Mouse (Mus musculus): ENCODE measurements at regions not wholly inside any gene's neighbourhood (a gene's known extent, or its start where the extent isn't known, plus 50 kb on each side); places are given as distances from the start of the nearest gene placed in this dataset.

DNA sequence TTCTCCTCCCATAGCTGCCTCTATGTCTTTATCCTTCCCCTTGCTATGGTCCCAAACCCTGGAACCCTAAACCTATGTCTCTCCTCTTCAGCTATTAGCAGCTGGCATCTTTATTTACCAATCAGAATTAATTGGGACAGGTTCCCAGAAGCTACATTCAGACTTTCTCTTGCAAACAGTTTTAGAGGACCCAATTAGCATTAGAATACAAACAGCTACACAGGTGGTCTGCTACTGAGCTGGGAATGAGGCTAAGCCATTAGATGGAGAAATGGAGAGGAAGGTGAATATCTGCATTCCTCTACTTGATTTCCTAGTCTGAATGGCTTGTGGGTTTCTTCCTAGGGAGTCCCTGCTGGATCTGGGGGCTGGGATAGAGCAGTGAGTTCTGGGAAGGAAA is 611.9 kb downstream of the A830018L16Rik start:
- DNase-seq (ENCODE audit: low read depth, low spot score): peak; percentile 91

- no peak for DNase-seq (ENCODE audit: low read depth, low spot score)
Measured at GRCm38 (mm10) chr1:12027442-12027841, 613.5 kb downstream of the A830018L16Rik start.

DNA sequence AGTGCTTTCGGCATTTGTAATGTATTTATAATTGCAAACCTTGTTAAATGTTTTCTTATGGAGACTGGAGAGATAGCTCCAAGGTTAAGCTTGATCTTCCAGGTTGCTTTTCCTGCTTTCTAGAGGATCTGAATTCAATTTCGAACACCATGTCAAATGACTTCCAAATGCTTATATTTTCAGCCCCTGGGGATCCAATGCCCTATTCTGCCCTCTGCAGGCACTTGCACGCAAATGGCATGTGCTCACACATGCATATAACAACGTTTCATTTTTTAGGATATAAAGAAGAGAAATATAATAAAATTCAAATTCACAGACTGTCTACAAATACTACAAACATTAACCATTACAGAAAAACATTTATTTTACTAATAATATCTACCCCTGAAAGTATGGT is 614.2 kb downstream of the A830018L16Rik start:
- no peak for DNase-seq (ENCODE audit: low read depth, low spot score)

GRCm38 (mm10) chr1:12051931-12052482 is 638.1 kb downstream of the A830018L16Rik start:
- DNase-seq (ENCODE audit: low read depth, low spot score): no peak

GRCm38 (mm10) chr1:12055865-12056560 is 642.1 kb downstream of the A830018L16Rik start:
- DNase-seq (ENCODE audit: low read depth, low spot score): peak; percentile 15

GRCm38 (mm10) chr1:12065016-12065513 is 651.2 kb downstream of the A830018L16Rik start:
- DNase-seq (ENCODE audit: low read depth, low spot score): no peak

- DNase-seq (ENCODE audit: low read depth, low spot score): no peak
Measured at GRCm38 (mm10) chr1:12092564-12093504, 678.9 kb downstream of the A830018L16Rik start.

DNA sequence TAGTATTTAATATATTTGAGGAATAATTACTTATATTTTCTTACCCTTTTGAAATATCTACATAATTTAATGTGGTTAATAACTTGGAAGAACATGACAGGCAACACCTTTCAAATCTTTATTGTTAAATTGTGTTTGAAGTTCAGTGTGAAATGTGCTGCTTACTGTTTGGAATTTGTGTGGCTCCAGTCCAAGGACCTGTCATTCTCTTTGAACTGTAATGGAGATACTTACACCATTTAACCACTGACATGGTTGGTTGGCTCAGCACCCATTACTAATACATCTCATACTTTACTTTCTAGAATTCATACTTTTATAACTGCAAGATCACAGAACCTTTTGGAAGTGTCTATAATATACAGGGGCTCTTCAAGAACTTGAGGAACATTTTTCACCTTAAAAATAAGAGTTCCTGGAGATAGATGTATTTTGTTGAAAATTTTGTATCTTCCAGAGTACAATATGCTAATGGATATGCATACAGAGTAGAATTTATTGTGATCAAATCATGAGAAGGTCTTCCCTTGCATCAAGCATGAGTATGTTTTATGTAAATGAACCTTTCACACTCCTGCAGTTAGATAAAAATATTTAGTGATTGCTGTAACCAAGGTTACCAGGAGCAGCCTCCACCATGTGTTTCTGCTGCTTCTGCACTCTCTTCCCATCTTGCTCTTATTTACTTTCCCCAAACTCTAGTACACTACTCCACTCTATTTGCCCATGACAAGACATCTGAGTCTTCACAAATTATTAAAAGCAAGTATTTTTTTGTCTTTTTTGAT is 701.3 kb downstream of the A830018L16Rik start:
- DNase-seq (ENCODE audit: low read depth, low spot score): no peak

- DNase-seq (ENCODE audit: low read depth, low spot score): no peak
Measured at GRCm38 (mm10) chr1:12117083-12117482, 703.2 kb downstream of the A830018L16Rik start.

DNA sequence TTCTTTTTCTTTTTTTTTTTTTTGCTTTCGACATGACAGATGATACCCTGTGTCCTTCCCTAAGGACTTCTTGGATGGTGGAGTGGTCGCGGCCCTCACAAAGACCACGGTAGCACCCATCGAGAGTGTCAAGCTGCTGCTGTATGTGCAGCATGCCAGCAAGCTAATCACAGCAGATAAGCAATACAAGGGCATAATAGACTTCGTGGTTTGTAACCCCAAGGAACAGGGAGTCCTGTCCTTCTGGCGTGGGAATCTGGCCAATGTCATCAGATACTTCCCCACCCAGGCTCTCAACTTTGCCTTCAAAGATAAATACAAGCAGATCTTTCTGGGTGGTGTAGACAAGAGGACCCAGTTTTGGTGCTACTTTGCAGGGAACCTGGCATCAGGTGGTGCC is 707.0 kb downstream of the A830018L16Rik start:
- no peak for DNase-seq (ENCODE audit: low read depth, low spot score)

- peak; percentile 81 for DNase-seq (ENCODE audit: low read depth, low spot score)
Measured at GRCm38 (mm10) chr1:12126611-12127010, 712.7 kb downstream of the A830018L16Rik start.

DNA sequence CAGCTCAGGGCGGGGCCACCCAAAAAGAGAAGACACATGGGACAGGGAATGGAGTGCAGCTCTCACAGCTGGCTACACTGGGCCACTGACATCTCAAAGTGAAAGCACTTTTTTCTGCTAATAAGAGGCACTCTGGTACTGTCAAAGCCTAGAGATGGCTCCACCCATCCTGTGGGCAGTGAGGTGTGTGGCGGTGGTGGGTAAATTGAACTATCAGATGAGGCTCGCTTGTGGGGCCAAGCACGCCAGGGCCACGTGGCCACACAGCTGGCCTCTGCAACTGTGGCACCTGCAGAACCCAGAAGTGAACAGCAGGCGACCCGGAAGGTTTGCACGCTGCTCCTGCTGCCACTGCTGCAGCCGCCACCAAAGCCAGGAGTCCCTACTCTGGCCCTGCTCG is 756.6 kb downstream of the A830018L16Rik start:
- no peak for DNase-seq (ENCODE audit: low read depth, low spot score)

- no peak for DNase-seq (ENCODE audit: low read depth, low spot score)
Measured at GRCm38 (mm10) chr1:12189646-12190233, 775.8 kb downstream of the A830018L16Rik start.

DNA sequence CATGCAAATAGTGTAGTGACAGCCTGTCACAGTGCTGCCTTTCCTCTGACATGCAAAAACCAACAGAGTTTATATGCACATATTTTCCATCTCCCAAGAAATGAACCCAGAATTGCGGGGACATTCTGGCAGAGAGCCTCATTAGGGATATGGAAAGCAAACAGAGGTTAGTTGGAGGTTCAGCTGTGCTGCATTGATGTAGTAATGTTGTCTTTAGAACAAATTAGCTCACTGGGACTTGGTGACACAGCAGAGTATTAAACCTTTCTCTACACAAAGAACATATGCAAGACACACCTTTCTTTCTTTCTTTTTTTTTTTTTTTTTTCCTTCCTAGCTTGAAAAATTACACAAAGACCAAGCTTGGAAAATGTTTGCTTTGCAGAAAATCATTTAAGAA is 778.7 kb downstream of the A830018L16Rik start:
- DNase-seq (ENCODE audit: low read depth, low spot score): no peak

GRCm38 (mm10) chr1:12231089-12231488 is 817.2 kb downstream of the A830018L16Rik start:
- no peak for DNase-seq (ENCODE audit: low read depth, low spot score)

GRCm38 (mm10) chr1:12242090-12242489 is 828.2 kb downstream of the A830018L16Rik start:
- no peak for DNase-seq (ENCODE audit: low read depth, low spot score)

DNA sequence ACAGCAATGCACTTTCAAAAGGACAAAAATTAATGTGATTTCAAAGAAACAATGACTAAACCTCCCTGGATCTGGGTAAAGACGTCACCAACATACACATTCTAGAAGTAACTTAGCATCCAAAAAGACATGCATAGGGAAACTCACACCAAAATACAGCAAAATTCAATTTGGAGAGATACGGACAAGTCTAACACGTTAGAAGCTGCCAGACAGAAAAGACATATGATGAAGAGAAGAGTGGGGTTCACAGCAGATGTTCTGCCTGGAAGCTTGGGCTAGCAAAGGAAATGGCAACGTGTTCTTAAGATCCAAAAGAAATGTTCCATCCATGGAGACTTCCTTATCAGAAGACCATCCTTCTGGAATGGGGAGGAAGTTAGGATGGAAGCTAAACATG is 868.6 kb downstream of the A830018L16Rik start:
- DNase-seq (ENCODE audit: low read depth, low spot score): no peak

GRCm38 (mm10) chr1:12285551-12285950 is 871.6 kb downstream of the A830018L16Rik start:
- no peak for DNase-seq (ENCODE audit: low read depth, low spot score)

GRCm38 (mm10) chr1:12286026-12286425 is 872.1 kb downstream of the A830018L16Rik start:
- no peak for DNase-seq (ENCODE audit: low read depth, low spot score)

- no peak for DNase-seq (ENCODE audit: low read depth, low spot score)
Measured at GRCm38 (mm10) chr1:12288521-12288920, 874.6 kb downstream of the A830018L16Rik start.

GRCm38 (mm10) chr1:12291787-12292186 is 877.9 kb downstream of the A830018L16Rik start:
- DNase-seq (ENCODE audit: low read depth, low spot score): no peak
